Mouse (Mus musculus): ENCODE measurements around the gene Fam83c.

GRCm38 (mm10) chr2:155868320-155868719 lies 33.7 kb upstream of the Fam83c start:
- TF ChIP-seq CTCF (conservative IDR thresholded peaks at IDR 0.05; ENCODE audit: low read length), result no peak
- no peak for TF ChIP-seq POU5F1 (IDR thresholded peaks at IDR 0.05; ENCODE audit: borderline replicate concordance, low read length)
- no peak for TF ChIP-seq NANOG (IDR thresholded peaks at IDR 0.05; ENCODE audit: borderline replicate concordance, low read length)

Data from E14TG2a.4 (cell line).